Mouse (Mus musculus) erythroid progenitor cell, adult 5-6 weeks (primary cell): ENCODE measurements around the gene Ctnnd2. TPM values are rescaled to one million over a fixed set of nuclear protein-coding genes. Genes with fewer than 3 reads are reported as not detected.

Experiments
- ATAC-seq: replicated peaks from 2 replicates; pipeline ENCODE4 v1.8.0; 2016; ENCODE audit warnings: moderate number of reproducible peaks, mild to moderate bottlenecking, moderate TSS enrichment, inconsistent platforms; ENCODE audit not compliant: poor library complexity, low FRiP score, severe bottlenecking
- total RNA-seq, 2 experiments: library from RNA; stranded (forward) in 1 of 2; stranded (reverse) in 1 of 2; fragments of 150-400 nt in 1 of 2; fragments of 186-747, 209-891 nt in 1 of 2; gene quantifications; 2 replicates each; pipeline versions ENCODE4 v1.2.3 to v1.2.4; 2015 to 2017; ENCODE audit warnings: low replicate concordance in 2 of 2

Ctnnd2 gene
- total RNA-seq, 2 experiments from 2014 or later, result not detected

- ATAC-seq, result no peak
Observed at GRCm38 (mm10) chr15:30617932-30618331, 445.5 kb downstream of the Ctnnd2 start.

- no peak for ATAC-seq
Observed at GRCm38 (mm10) chr15:30628524-30628923, 456.1 kb downstream of the Ctnnd2 start.

- no peak for ATAC-seq
Observed at GRCm38 (mm10) chr15:30632113-30632735, 459.8 kb downstream of the Ctnnd2 start.

GRCm38 (mm10) chr15:30633917-30634316 is 461.5 kb downstream of the Ctnnd2 start:
- no peak for ATAC-seq

- ATAC-seq, result no peak
Observed at GRCm38 (mm10) chr15:30634522-30634921, 462.1 kb downstream of the Ctnnd2 start.

GRCm38 (mm10) chr15:30640651-30641050 is 468.3 kb downstream of the Ctnnd2 start:
- ATAC-seq, result no peak

- no peak for ATAC-seq
Observed at GRCm38 (mm10) chr15:30645688-30646087, 473.3 kb downstream of the Ctnnd2 start.

GRCm38 (mm10) chr15:30646501-30647431 is 474.4 kb downstream of the Ctnnd2 start:
- ATAC-seq, result no peak

- ATAC-seq, result no peak
Observed at GRCm38 (mm10) chr15:30647679-30648311, 475.4 kb downstream of the Ctnnd2 start.

GRCm38 (mm10) chr15:30649964-30650363 is 477.6 kb downstream of the Ctnnd2 start:
- ATAC-seq, result no peak

GRCm38 (mm10) chr15:30655433-30655832 is 483.0 kb downstream of the Ctnnd2 start:
- no peak for ATAC-seq

- ATAC-seq, result no peak
Observed at GRCm38 (mm10) chr15:30657588-30657987, 485.2 kb downstream of the Ctnnd2 start.

- no peak for ATAC-seq
Observed at GRCm38 (mm10) chr15:30660539-30661149, 488.3 kb downstream of the Ctnnd2 start.

GRCm38 (mm10) chr15:30661689-30662422 is 489.5 kb downstream of the Ctnnd2 start:
- no peak for ATAC-seq

- no peak for ATAC-seq
Observed at GRCm38 (mm10) chr15:30667819-30668587, 495.6 kb downstream of the Ctnnd2 start.

- no peak for ATAC-seq
Observed at GRCm38 (mm10) chr15:30681939-30682338, 509.5 kb downstream of the Ctnnd2 start.

GRCm38 (mm10) chr15:30682360-30683119 is 510.1 kb downstream of the Ctnnd2 start:
- no peak for ATAC-seq
